8 mouse cellular contexts compared by ENCODE assay signal in the genomic region with DNA sequence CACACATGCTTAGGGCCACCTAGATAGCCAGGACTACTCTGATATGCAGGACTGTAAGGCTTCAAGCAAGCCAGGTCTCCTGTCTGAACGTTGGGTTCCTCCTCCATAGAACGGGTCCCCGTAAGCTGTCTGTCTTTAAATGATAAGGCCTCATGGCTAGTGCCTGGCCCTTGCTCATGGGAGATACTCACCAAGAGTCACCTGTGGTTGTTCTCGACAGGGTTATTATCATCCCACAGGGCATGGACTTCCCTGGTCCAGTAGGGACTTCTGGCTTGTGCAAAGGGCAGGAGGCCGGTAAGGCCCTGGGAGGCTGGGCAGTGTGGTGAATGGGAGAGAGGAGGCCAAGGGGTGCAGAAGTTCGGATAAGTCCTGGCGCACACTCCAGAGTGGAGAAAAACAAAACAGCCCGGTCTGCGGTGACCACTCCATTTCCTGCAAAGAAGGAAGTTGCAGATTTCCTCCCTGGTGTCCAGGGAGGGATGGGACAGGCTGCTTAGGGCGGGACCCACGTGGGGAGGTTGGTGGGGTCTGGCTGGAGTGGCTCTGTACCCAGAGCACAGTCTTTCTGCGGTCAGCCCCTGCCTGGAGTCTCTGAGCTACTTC. TPM values are rescaled to one million over a fixed set of nuclear protein-coding genes. Genes with fewer than 3 reads are reported as not detected.
DNase-seq lines count a peak whose midpoint lies in the region; ATAC-seq and TF ChIP-seq lines count a peak whose summit lies in the region.

No protein-coding gene starts in this region.

- H3K4me2 ChIP-seq in hindbrain, embryonic 14.5 days (replicated peaks): no peak overlapping the region
- H3K4me2 ChIP-seq in hindbrain, embryonic 12.5 days (replicated peaks): no peak overlapping the region
- H3K4me2 ChIP-seq in heart, embryonic 13.5 days: peak overlapping the region; percentile 34
- no peak overlapping the region for H3K4me2 ChIP-seq in limb, embryonic 14.5 days (replicated peaks; ENCODE audit: low read depth, low read length, severe bottlenecking)
- no peak overlapping the region for H3K4me2 ChIP-seq in forebrain, embryonic 13.5 days

- no peaks in the 10 kb centered on the region for H3K27me3 ChIP-seq in hindbrain, embryonic 14.5 days (ENCODE audit: control insufficient read depth, insufficient read depth, low read length)
- no peaks in the 10 kb centered on the region for H3K27me3 ChIP-seq in hindbrain, embryonic 12.5 days
- no peaks in the 10 kb centered on the region for H3K27me3 ChIP-seq in heart, embryonic 13.5 days (replicated peaks)
- H3K27me3 ChIP-seq in limb, embryonic 14.5 days (ENCODE audit: control insufficient read depth, insufficient read depth, low read length): no peaks in the 10 kb centered on the region
- no peaks in the 10 kb centered on the region for H3K27me3 ChIP-seq in forebrain, embryonic 13.5 days

- DNase-seq in hindbrain, embryonic 14.5 days (ENCODE audit: low spot score): peak; percentile 22
- DNase-seq in limb, embryonic 14.5 days (ENCODE audit: low spot score): no peak
- peak; percentile 58 to 66 for DNase-seq in spleen, postnatal 10 days (ENCODE audit: low spot score in 2 of 2)
- DNase-seq in cerebellum, adult 11 months: no peak
- DNase-seq in right cerebral cortex, postnatal 10 days (ENCODE audit: low spot score in 2 of 2): no peak

- H3K9me3 ChIP-seq in hindbrain, embryonic 14.5 days (ENCODE audit: control insufficient read depth, low read length): no peaks in the 10 kb centered on the region
- no peaks in the 10 kb centered on the region for H3K9me3 ChIP-seq in hindbrain, embryonic 12.5 days (replicated peaks)
- H3K9me3 ChIP-seq in heart, embryonic 13.5 days: no peaks in the 10 kb centered on the region
- H3K9me3 ChIP-seq in limb, embryonic 14.5 days (ENCODE audit: control insufficient read depth, low read length): no peaks in the 10 kb centered on the region
- H3K9me3 ChIP-seq in forebrain, embryonic 13.5 days (replicated peaks): no peaks in the 10 kb centered on the region

- no peak overlapping the region for H3K4me3 ChIP-seq in hindbrain, embryonic 14.5 days (replicated peaks; ENCODE audit: low read length)
- no peak overlapping the region for H3K4me3 ChIP-seq in hindbrain, embryonic 12.5 days
- H3K4me3 ChIP-seq in heart, embryonic 13.5 days: no peak overlapping the region
- no peak overlapping the region for H3K4me3 ChIP-seq in limb, embryonic 14.5 days (replicated peaks; ENCODE audit: low read length)
- H3K4me3 ChIP-seq in forebrain, embryonic 13.5 days: no peak overlapping the region

- no peak for TF ChIP-seq POLR2A in limb, embryonic 14.5 days (IDR thresholded peaks at IDR 0.05; ENCODE audit: borderline replicate concordance, extremely low read depth, insufficient read depth, insufficient read length)

- H3K36me3 ChIP-seq in hindbrain, embryonic 14.5 days (replicated peaks; ENCODE audit: control insufficient read depth, insufficient read depth): no peaks in the 10 kb centered on the region
- no peaks in the 10 kb centered on the region for H3K36me3 ChIP-seq in hindbrain, embryonic 12.5 days
- H3K36me3 ChIP-seq in heart, embryonic 13.5 days: no peaks in the 10 kb centered on the region
- no peaks in the 10 kb centered on the region for H3K36me3 ChIP-seq in limb, embryonic 14.5 days (ENCODE audit: control insufficient read depth, insufficient read depth, low read length)
- H3K36me3 ChIP-seq in forebrain, embryonic 13.5 days (ENCODE audit: poor library complexity, severe bottlenecking): 0 out of 2 replicates have a peak, but pooled peaks cover 3% of the 10 kb centered on the region

- H3K4me1 ChIP-seq in hindbrain, embryonic 14.5 days (replicated peaks; ENCODE audit: control insufficient read depth, insufficient read depth, low read length): peaks cover 35% of the 10 kb centered on the region
- H3K4me1 ChIP-seq in hindbrain, embryonic 12.5 days: peaks cover 66% of the 10 kb centered on the region
- peaks cover 67% of the 10 kb centered on the region for H3K4me1 ChIP-seq in heart, embryonic 13.5 days
- H3K4me1 ChIP-seq in limb, embryonic 14.5 days (ENCODE audit: control insufficient read depth, insufficient read depth, low read length): peaks cover 13% of the 10 kb centered on the region; the same call in 1 of the 2 replicates
- peaks cover 57% of the 10 kb centered on the region for H3K4me1 ChIP-seq in forebrain, embryonic 13.5 days

- ATAC-seq in hindbrain, embryonic 14.5 days (ENCODE audit: low FRiP score): no peak
- ATAC-seq in hindbrain, embryonic 12.5 days (ENCODE audit: low FRiP score): no peak
- peak; percentile 48; the same call in 1 of the 2 replicates for ATAC-seq in heart, embryonic 13.5 days (ENCODE audit: extremely low read depth, insufficient number of reproducible peaks, low FRiP score, low TSS enrichment)
- no peak for ATAC-seq in limb, embryonic 14.5 days (ENCODE audit: low FRiP score, low read depth)
- ATAC-seq in forebrain, embryonic 13.5 days: no peak

- no peak overlapping the region for H3K9ac ChIP-seq in hindbrain, embryonic 14.5 days
- no peak overlapping the region for H3K9ac ChIP-seq in hindbrain, embryonic 12.5 days
- H3K9ac ChIP-seq in heart, embryonic 13.5 days: no peak overlapping the region
- H3K9ac ChIP-seq in limb, embryonic 14.5 days (ENCODE audit: low read depth, low read length, severe bottlenecking): no peak overlapping the region
- H3K9ac ChIP-seq in forebrain, embryonic 13.5 days: no peak overlapping the region

- WGBS in hindbrain, embryonic 14.5 days: 81% methylated on average over 12 of the region's 12 CpGs
- WGBS in hindbrain, embryonic 12.5 days: 79% methylated on average over 12 of the region's 12 CpGs
- WGBS in heart, embryonic 13.5 days: 48% methylated on average over 12 of the region's 12 CpGs
- 73% methylated on average over 12 of the region's 12 CpGs for WGBS in limb, embryonic 14.5 days
- WGBS in forebrain, embryonic 13.5 days: 92% methylated on average over 12 of the region's 12 CpGs

- no peak overlapping the region for H3K27ac ChIP-seq in hindbrain, embryonic 14.5 days
- no peak overlapping the region for H3K27ac ChIP-seq in hindbrain, embryonic 12.5 days
- H3K27ac ChIP-seq in heart, embryonic 13.5 days (replicated peaks): peak overlapping the region; percentile 75
- H3K27ac ChIP-seq in limb, embryonic 14.5 days (replicated peaks; ENCODE audit: low read depth, low read length): 0 out of 2 replicates have a peak overlapping the region, but pooled peaks have one; percentile 28
- H3K27ac ChIP-seq in forebrain, embryonic 13.5 days: no peak overlapping the region

RNA-seq across cellular contexts. Expression of a gene that starts 41.2 kb away (rescaled TPM):
- polyA plus RNA-seq in hindbrain, embryonic 14.5 days (2014; fragmentation: Nextera tagmentation; extraction: Ambion mirVana): 131 and 143 TPM in 2 replicates
- polyA plus RNA-seq in hindbrain, embryonic 12.5 days (2016; fragmentation: Nextera tagmentation; extraction: Ambion mirVana): 64.6 and 67.0 TPM in 2 replicates
- 6.2 and 6.5 TPM in 2 replicates for polyA plus RNA-seq in heart, embryonic 13.5 days (2015; fragmentation: Nextera tagmentation; extraction: Ambion mirVana)
- 39.7 and 48.3 TPM in 2 replicates for polyA plus RNA-seq in limb, embryonic 14.5 days (2012; rRNA removed)
- polyA plus RNA-seq in limb, embryonic 14.5 days (2014; fragmentation: Nextera tagmentation; extraction: Ambion mirVana): 27.1 and 37.1 TPM in 2 replicates
- 39.0 and 45.4 TPM in 2 replicates for polyA plus RNA-seq in forebrain, embryonic 13.5 days (2015; fragmentation: Nextera tagmentation; extraction: Ambion mirVana)

Comparison
In these comparisons a context has a peak if more than half of its experiments do, and no peak if none do; other contexts are left out.
1. DNase-seq: peak in hindbrain, embryonic 14.5 days (single experiment) and spleen, postnatal 10 days (2 of 2); none in limb, embryonic 14.5 days (single experiment), cerebellum, adult 11 months (single experiment) and right cerebral cortex, postnatal 10 days (0 of 2).
2. H3K27ac ChIP-seq: peak in heart, embryonic 13.5 days (single experiment) and limb, embryonic 14.5 days (single experiment); none in hindbrain, embryonic 14.5 days (single experiment), hindbrain, embryonic 12.5 days (single experiment) and forebrain, embryonic 13.5 days (single experiment).